Mouse (Mus musculus) testis, adult 2 months (tissue): ENCODE data around the gene Porcn. TPM values are rescaled to one million over a fixed set of nuclear protein-coding genes. Genes with fewer than 3 reads are reported as not detected.

ENCODE experiments used
- H3K27ac ChIP-seq: fragments of 200-500 bp; 2 replicates; pipeline ENCODE4 v1.5.1; 2012; ENCODE audit warnings: low read depth, low read length; ENCODE audit not compliant: control insufficient read depth, insufficient read depth
- H3K27me3 ChIP-seq: fragments of 200-500 bp; 2 replicates; pipeline ENCODE4 v1.6.1; 2012; ENCODE audit warnings: mild to moderate bottlenecking, low read length, moderate library complexity; ENCODE audit not compliant: control insufficient read depth, insufficient read depth
- H3K36me3 ChIP-seq: fragments of 200-500 bp; 2 replicates; pipeline ENCODE4 v1.6.1; 2012; ENCODE audit warnings: mild to moderate bottlenecking, low read length; ENCODE audit not compliant: control insufficient read depth, insufficient read depth
- H3K4me1 ChIP-seq: fragments of 200-500 bp; 2 replicates; pipeline ENCODE4 v1.6.1; 2012; ENCODE audit warnings: low read length; ENCODE audit not compliant: control insufficient read depth, insufficient read depth
- H3K4me3 ChIP-seq: fragments of 200-500 bp; 2 replicates; pipeline ENCODE4 v1.5.1; 2012; ENCODE audit warnings: low read depth, mild to moderate bottlenecking, low read length, moderate library complexity, mixed read lengths; ENCODE audit not compliant: control insufficient read depth
- CTCF ChIP-seq: fragments of 200-500 bp; IDR thresholded peaks from 2 replicates; pipeline ENCODE4 v1.5.1; 2012; ENCODE audit warnings: low read depth, mild to moderate bottlenecking, inconsistent platforms, low read length, moderate library complexity; ENCODE audit not compliant: control insufficient read depth, insufficient read depth, insufficient replicate concordance
- POLR2A ChIP-seq: fragments of 200-500 bp; IDR thresholded peaks from 2 replicates; pipeline ENCODE4 v1.6.1; 2012; ENCODE audit warnings: low read depth, mild to moderate bottlenecking, inconsistent platforms, low read length, moderate library complexity; ENCODE audit not compliant: control insufficient read depth
- polyA plus RNA-seq: library from polyadenylated mRNA; depleted of rRNA; stranded (reverse); fragments of >200 nt; gene quantifications from 2 replicates; pipeline ENCODE4 v1.2.3, GENCODE M21; 2012

Gene Porcn
- polyA plus RNA-seq, 1 experiment = 20.0 TPM

- H3K27ac ChIP-seq = no peak overlapping the region
- no peaks in the 10 kb centered on the region for H3K27me3 ChIP-seq
- H3K36me3 ChIP-seq = no peaks in the 10 kb centered on the region
- TF ChIP-seq POLR2A = no peak
- no peak for TF ChIP-seq CTCF
- no peak overlapping the region for H3K4me3 ChIP-seq
- no peaks in the 10 kb centered on the region for H3K4me1 ChIP-seq
These were observed 23.3 kb downstream of the Porcn start for GRCm38 (mm10) chrX:8182871-8183540.

DNA sequence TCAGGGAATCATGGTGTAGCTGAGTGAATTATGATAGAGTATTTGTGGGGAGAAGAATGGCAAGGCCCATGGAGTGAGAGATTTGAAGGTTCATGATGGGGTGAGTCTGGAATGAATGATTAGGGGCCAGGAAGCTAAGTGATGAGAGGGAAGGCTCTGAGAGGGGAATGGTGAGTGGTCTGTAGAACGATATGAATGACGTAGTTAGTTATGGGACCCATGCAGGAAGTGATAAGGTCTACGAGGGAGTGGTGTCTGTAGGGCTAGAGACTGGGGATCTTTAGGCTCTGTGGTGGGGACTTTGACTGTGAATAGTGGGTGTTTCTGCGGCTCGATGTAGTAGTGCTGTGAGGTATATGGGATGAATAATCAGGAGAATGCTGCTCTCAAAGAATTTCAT, 26.7 kb downstream of the Porcn start:
- Histone ChIP-seq H3K4me1 (no peaks in the 10 kb centered on the region; the same call in 1 of the 2 replicates), H3K27ac (no peak overlapping the region), H3K36me3 (no peaks in the 10 kb centered on the region), H3K4me3 (no peak overlapping the region), H3K27me3 (no peaks in the 10 kb centered on the region)
- TF ChIP-seq POLR2A (no peak), CTCF (no peak)

GRCm38 (mm10) chrX:8178871-8179270, 27.5 kb downstream of the Porcn start:
- Histone ChIP-seq H3K36me3 (no peaks in the 10 kb centered on the region), H3K4me1 (no peaks in the 10 kb centered on the region; the same call in none of the 2 replicates), H3K27me3 (no peaks in the 10 kb centered on the region), H3K27ac (no peak overlapping the region), H3K4me3 (no peak overlapping the region)
- TF ChIP-seq POLR2A (no peak), CTCF (no peak)

GRCm38 (mm10) chrX:8175504-8176385, 30.6 kb downstream of the Porcn start, which contains the start of gene Tbc1d25:
Gene Tbc1d25 (minus strand): TSS chrX:8176181.
- H3K36me3 ChIP-seq = no peaks in the 10 kb centered on the region
- H3K4me3 ChIP-seq = peak within 1 kb of the TSS; percentile 94
- TF ChIP-seq POLR2A (peak; percentile 65), CTCF (0 out of 2 replicates have a peak, but pooled peaks have one; percentile 1)
- H3K27me3 ChIP-seq = no peaks in the 10 kb centered on the region
- no peaks in the 10 kb centered on the region; the same call in none of the 2 replicates for H3K4me1 ChIP-seq
- peak within 1 kb of the TSS; percentile 96 for H3K27ac ChIP-seq

DNA sequence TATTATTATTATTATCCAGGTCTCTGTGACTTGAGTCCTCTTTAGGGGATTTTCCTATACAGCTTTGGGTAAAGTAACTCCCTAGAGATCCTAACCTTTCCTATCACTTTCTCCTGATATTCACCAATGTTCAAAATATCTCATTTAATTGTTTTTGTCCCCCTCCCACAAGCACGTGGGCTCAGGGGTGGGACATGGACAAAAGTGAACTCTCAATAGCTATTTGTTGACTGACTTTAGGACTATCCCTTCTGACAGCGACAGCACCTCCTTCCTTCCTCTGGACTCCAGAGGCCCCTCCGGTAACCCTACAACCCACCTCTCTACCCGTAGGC, 31.2 kb downstream of the Porcn start:
- peak overlapping the region; percentile 94 for H3K4me3 ChIP-seq
- H3K27me3 ChIP-seq = no peaks in the 10 kb centered on the region
- H3K27ac ChIP-seq = peak overlapping the region; percentile 96
- H3K36me3 ChIP-seq = no peaks in the 10 kb centered on the region
- H3K4me1 ChIP-seq = no peaks in the 10 kb centered on the region; the same call in none of the 2 replicates
- TF ChIP-seq POLR2A (no peak), CTCF (no peak)

DNA sequence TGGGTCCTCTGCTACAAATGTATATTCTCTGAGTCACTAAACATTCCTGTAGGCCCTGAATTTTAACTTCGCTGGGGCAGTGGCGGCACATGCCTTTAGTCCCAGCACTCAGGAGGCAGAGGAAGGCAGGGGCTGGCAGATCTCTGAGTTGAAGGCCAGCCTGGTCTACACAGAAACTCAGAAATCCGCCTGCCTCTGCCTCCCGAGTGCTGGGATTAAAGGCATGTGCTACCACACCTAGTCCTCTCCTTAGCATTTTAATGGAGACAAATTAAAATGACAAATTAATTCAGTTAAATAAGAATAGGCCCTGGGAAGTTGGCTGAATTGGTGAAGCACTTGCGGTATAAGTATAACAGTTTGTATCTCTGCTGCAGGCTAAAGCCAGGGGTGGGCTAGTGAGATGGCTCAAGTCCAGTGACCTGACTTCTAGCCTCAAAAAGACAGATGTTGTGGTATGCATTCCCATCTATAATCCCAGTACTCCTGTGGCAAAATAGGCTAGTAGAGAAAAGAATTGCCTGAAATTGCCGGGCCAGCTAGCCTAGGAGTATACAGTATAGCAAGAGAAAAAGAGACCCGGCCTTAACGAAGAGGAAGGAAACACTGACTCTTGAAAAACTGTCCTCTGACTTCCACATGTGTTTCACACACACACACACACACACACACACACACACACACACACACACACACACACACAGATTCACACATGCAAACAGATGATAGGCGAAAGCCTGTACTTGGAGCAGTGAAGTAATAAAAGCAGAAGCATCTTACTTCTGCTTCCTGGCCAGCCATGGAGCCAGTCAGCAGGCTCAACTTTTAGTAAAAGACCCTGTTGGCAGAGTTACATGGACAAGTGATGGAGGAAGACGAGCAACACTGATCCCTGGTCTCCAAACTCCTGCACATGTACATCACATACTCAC, 38.3 kb downstream of the Porcn start:
- no peaks in the 10 kb centered on the region for H3K36me3 ChIP-seq
- TF ChIP-seq CTCF (no peak), POLR2A (no peak)
- no peaks in the 10 kb centered on the region for H3K27me3 ChIP-seq
- 0 out of 2 replicates have a peak overlapping the region, but pooled peaks have one; percentile 8 for H3K27ac ChIP-seq
- H3K4me3 ChIP-seq = no peak overlapping the region
- H3K4me1 ChIP-seq = no peaks in the 10 kb centered on the region

GRCm38 (mm10) chrX:8164471-8164870, 41.9 kb downstream of the Porcn start:
- TF ChIP-seq POLR2A (no peak), CTCF (no peak)
- Histone ChIP-seq H3K27me3 (no peaks in the 10 kb centered on the region), H3K36me3 (no peaks in the 10 kb centered on the region)

More at GRCm38 (mm10) chrX:8164471-8164870, 41.9 kb downstream of the Porcn start:
- Histone ChIP-seq H3K4me3 (no peak overlapping the region), H3K4me1 (no peaks in the 10 kb centered on the region), H3K27ac (no peak overlapping the region)
